Mouse (Mus musculus): ENCODE measurements around the gene Tgm2. TPM values are rescaled to one million over a fixed set of nuclear protein-coding genes. Genes with fewer than 3 reads are reported as not detected.

Tgm2 gene
- polyA plus RNA-seq, 1 experiment from 2014 or later = 49.5 TPM

DNA sequence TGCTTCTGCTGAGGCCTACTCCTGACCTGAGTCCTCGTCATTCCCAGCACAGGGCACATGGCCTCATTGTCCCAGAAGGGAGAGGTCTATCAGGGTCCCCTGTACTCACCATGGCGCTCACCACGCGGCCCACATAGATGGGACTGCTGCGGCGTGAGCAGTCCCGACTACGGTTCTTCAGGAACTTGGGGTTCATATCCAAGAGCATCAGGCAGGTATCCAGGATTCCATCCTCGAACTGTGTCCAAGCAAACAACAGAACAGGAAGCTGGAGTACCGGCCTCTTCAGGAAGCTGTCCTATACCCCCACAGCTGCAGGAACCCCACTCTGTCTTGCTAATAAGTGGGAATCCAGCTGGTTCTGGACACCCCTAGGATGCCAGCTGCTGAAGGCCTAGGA is 13.9 kb downstream of the Tgm2 start:
- no peak for DNase-seq (ENCODE audit: low spot score)
- H3K9ac ChIP-seq (ENCODE audit: low read depth, low read length) = no peak overlapping the region
- no peak overlapping the region for H3K4me3 ChIP-seq (ENCODE audit: low read depth, low read length)
- H3K36me3 ChIP-seq (ENCODE audit: control insufficient read depth, insufficient read depth, low read length) = peaks cover 23% of the 10 kb centered on the region
- WGBS = 90% methylated on average over 10 of the region's 10 CpGs
- no peak overlapping the region for H3K27ac ChIP-seq (ENCODE audit: low read depth, low read length)
- peaks cover 10% of the 10 kb centered on the region; the same call in 1 of the 2 replicates for H3K4me1 ChIP-seq (replicated peaks; ENCODE audit: control insufficient read depth, insufficient read depth, low read length)
- H3K4me2 ChIP-seq = no peak overlapping the region
- H3K9me3 ChIP-seq (ENCODE audit: control insufficient read depth, low read length) = no peaks in the 10 kb centered on the region
- ATAC-seq (replicated peaks; ENCODE audit: low FRiP score) = no peak
- no peaks in the 10 kb centered on the region for H3K27me3 ChIP-seq (replicated peaks; ENCODE audit: control insufficient read depth, insufficient read depth, low read length)

- 86% methylated on average over 13 of the region's 13 CpGs for WGBS
- H3K27ac ChIP-seq (ENCODE audit: low read depth, low read length) = no peak overlapping the region
Observed at GRCm38 (mm10) chr2:158131197-158131835, 14.9 kb downstream of the Tgm2 start.

DNA sequence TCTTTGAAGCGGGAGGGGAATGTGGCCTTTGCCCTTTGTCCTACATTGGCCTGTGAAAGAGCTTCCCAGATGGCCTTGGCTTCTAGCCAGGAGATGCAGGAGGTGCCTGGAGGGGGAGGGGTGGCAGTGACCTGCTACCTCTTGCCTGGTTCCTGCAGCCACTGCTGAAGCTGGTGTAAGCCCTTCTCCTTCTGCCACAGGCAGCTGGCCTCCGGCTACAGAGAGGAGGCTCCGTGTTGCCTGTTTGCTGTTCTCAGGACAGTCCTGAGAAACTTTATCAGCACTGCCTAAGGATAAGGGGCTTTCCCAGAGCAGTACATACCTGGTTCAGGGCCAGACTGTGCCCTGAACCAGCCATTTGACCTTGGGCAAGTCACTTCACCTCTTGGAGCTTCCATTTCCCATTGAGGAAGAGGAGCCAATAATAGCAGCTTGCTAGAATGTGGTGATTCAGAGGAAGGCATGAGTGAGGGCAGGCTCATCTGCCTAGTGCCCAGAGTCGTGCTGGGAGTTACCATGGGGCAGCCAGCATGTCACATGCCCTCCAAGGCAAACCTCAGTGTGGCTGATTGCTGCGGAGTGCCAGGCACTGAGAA is 15.7 kb downstream of the Tgm2 start:
- Histone ChIP-seq H3K36me3 (ENCODE audit: control insufficient read depth, insufficient read depth, low read length) (peaks cover 31% of the 10 kb centered on the region), H3K4me2 (no peak overlapping the region), H3K4me3 (ENCODE audit: low read depth, low read length) (no peak overlapping the region), H3K27me3 (replicated peaks; ENCODE audit: control insufficient read depth, insufficient read depth, low read length) (no peaks in the 10 kb centered on the region), H3K4me1 (replicated peaks; ENCODE audit: control insufficient read depth, insufficient read depth, low read length) (peaks cover 10% of the 10 kb centered on the region; the same call in 1 of the 2 replicates), H3K27ac (ENCODE audit: low read depth, low read length) (no peak overlapping the region), H3K9ac (ENCODE audit: low read depth, low read length) (no peak overlapping the region), H3K9me3 (ENCODE audit: control insufficient read depth, low read length) (no peaks in the 10 kb centered on the region)
- WGBS = 69% methylated on average over 5 of the region's 5 CpGs
- ATAC-seq (replicated peaks; ENCODE audit: low FRiP score) (no peak), DNase-seq (ENCODE audit: low spot score) (no peak)

More at GRCm38 (mm10) chr2:158131197-158131835, 14.9 kb downstream of the Tgm2 start:
- Histone ChIP-seq H3K36me3 (ENCODE audit: control insufficient read depth, insufficient read depth, low read length) (peaks cover 25% of the 10 kb centered on the region), H3K4me3 (ENCODE audit: low read depth, low read length) (no peak overlapping the region), H3K4me1 (replicated peaks; ENCODE audit: control insufficient read depth, insufficient read depth, low read length) (peaks cover 10% of the 10 kb centered on the region; the same call in 1 of the 2 replicates), H3K4me2 (no peak overlapping the region), H3K9ac (ENCODE audit: low read depth, low read length) (no peak overlapping the region), H3K9me3 (ENCODE audit: control insufficient read depth, low read length) (no peaks in the 10 kb centered on the region), H3K27me3 (replicated peaks; ENCODE audit: control insufficient read depth, insufficient read depth, low read length) (no peaks in the 10 kb centered on the region)
- ATAC-seq (replicated peaks; ENCODE audit: low FRiP score) (no peak), DNase-seq (ENCODE audit: low spot score) (no peak)

DNA sequence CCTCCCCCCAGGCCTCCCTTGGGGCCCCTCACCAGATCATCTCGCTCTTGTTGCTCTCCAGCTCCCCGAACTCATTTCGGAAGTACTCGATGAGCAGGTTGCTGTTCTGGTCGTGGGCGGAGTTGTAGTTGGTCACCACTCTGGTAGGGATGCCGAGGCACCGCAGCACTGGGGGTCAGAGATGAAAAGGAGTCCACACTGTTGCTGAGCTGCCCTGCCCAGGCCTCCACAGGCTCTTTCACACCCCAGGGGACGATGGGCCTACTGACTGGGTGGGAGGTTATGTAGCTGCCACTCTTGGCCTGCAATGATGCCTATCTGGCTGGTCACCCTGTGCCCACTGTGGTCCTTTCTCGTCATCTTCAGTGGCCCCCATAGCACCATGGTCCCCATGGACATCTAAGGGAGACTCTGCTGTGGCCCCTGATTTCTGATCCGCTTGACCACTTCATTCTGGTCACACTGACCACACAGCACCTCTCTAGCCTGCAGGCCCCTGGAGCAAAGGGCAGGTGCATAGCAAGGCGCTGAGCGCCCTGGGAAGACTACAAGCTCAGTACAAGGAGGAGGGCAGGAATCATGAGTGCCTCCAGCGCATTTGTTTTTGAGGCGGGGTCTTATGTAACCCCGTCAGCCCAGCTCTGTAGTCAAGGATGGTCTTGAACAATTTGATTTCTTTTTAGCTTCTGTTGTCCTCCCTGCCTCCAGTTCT is 16.8 kb downstream of the Tgm2 start:
- WGBS = 83% methylated on average over 16 of the region's 16 CpGs
- Histone ChIP-seq H3K36me3 (ENCODE audit: control insufficient read depth, insufficient read depth, low read length) (peaks cover 37% of the 10 kb centered on the region), H3K27me3 (replicated peaks; ENCODE audit: control insufficient read depth, insufficient read depth, low read length) (no peaks in the 10 kb centered on the region), H3K4me1 (replicated peaks; ENCODE audit: control insufficient read depth, insufficient read depth, low read length) (peaks cover 10% of the 10 kb centered on the region; the same call in 1 of the 2 replicates), H3K9me3 (ENCODE audit: control insufficient read depth, low read length) (no peaks in the 10 kb centered on the region), H3K27ac (ENCODE audit: low read depth, low read length) (no peak overlapping the region), H3K4me2 (no peak overlapping the region), H3K9ac (ENCODE audit: low read depth, low read length) (no peak overlapping the region), H3K4me3 (ENCODE audit: low read depth, low read length) (no peak overlapping the region)
- no peak for DNase-seq (ENCODE audit: low spot score)
- ATAC-seq (replicated peaks; ENCODE audit: low FRiP score) = no peak

DNA sequence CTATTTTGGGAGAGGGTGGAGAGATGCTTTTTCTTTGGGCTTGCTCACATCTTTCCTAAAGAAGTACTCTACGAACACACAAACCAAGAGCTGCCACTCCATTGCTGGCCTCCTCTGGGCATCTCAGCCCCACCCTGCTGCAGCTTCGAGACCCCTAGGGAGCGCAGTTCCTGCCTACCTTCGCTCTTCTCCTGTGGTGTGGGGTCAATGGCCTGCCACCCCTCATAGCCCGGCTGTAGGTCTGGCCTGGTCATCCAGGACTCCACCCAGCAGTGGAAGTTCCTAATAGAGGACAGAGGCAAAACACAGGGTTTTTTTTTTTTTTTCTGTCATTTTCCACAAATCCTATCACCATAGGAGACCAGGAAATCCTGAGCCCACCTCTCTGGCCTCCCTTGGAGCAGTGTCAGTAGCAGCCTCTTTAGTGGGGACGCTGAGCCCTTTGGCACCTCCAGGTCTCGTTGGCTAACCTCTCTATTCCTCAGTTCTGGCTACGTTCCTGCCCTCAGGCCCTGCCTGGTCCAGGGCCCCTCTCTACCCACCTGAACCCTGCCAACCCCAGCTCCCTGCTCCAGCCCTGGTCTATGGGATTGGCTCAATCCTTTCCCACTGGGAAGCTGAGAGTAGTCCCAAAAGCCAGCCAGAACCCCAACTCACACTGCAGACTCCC is 17.6 kb downstream of the Tgm2 start:
- H3K9me3 ChIP-seq (ENCODE audit: control insufficient read depth, low read length) = no peaks in the 10 kb centered on the region
- H3K9ac ChIP-seq (ENCODE audit: low read depth, low read length) = no peak overlapping the region
- H3K27me3 ChIP-seq (replicated peaks; ENCODE audit: control insufficient read depth, insufficient read depth, low read length) = no peaks in the 10 kb centered on the region
- peaks cover 7% of the 10 kb centered on the region; the same call in 1 of the 2 replicates for H3K4me1 ChIP-seq (replicated peaks; ENCODE audit: control insufficient read depth, insufficient read depth, low read length)
- no peak overlapping the region for H3K27ac ChIP-seq (ENCODE audit: low read depth, low read length)
- H3K4me3 ChIP-seq (ENCODE audit: low read depth, low read length) = no peak overlapping the region
- no peak for DNase-seq (ENCODE audit: low spot score)
- no peak overlapping the region for H3K4me2 ChIP-seq
- WGBS = 86% methylated on average over 8 of the region's 8 CpGs
- no peak for ATAC-seq (replicated peaks; ENCODE audit: low FRiP score)
- H3K36me3 ChIP-seq (ENCODE audit: control insufficient read depth, insufficient read depth, low read length) = peaks cover 40% of the 10 kb centered on the region

DNA sequence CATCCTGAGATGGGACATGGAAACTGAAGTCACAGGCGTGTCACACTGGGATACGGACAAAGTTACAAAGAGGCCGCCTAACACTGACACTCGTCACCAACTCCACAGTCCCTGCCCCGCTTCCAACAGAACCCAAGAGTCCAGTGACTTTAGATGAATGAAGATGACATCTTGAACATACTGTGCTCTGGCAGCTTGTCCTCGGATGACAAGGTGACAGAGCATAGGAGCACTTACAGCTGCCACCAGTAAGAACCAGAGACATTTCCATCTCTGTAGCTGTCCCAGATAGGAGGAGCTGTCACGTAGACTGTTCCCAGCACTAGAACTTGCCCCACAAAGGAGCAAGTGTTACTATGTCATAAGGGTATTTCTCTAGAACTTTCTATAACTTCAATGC is 18.4 kb downstream of the Tgm2 start:
- no peaks in the 10 kb centered on the region for H3K27me3 ChIP-seq (replicated peaks; ENCODE audit: control insufficient read depth, insufficient read depth, low read length)
- DNase-seq (ENCODE audit: low spot score) (no peak), ATAC-seq (replicated peaks; ENCODE audit: low FRiP score) (no peak)
- 89% methylated on average over 7 of the region's 7 CpGs for WGBS
- no peaks in the 10 kb centered on the region for H3K9me3 ChIP-seq (ENCODE audit: control insufficient read depth, low read length)
- H3K9ac ChIP-seq (ENCODE audit: low read depth, low read length) = no peak overlapping the region
- H3K27ac ChIP-seq (ENCODE audit: low read depth, low read length) = no peak overlapping the region
- H3K36me3 ChIP-seq (ENCODE audit: control insufficient read depth, insufficient read depth, low read length) = peaks cover 39% of the 10 kb centered on the region
- H3K4me1 ChIP-seq (replicated peaks; ENCODE audit: control insufficient read depth, insufficient read depth, low read length) = peaks cover 7% of the 10 kb centered on the region; the same call in 1 of the 2 replicates
- no peak overlapping the region for H3K4me2 ChIP-seq
- no peak overlapping the region for H3K4me3 ChIP-seq (ENCODE audit: low read depth, low read length)

DNA sequence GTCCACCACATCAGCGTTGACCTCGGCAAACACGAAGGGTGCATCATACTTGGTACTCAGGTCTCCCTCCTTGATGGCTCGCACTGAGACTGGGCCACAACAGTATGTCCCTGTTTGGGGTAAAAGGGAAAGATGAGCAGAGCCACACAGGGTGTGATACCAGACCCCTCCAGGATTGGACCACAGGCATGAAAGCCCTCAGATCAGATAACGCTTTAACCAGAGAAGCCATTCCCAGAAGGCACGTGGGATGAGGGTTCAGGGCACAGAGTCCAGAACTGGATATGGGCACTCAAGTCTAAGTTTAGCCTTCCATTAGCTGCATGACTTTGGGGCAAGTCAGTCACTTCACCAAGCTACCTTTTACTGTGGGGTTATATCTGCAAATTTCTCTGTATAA is 19.0 kb downstream of the Tgm2 start:
- ATAC-seq (replicated peaks; ENCODE audit: low FRiP score) = no peak

GRCm38 (mm10) chr2:158122814-158123213 is 23.4 kb downstream of the Tgm2 start:
- H3K27ac ChIP-seq (ENCODE audit: low read depth, low read length) = no peak overlapping the region
- DNase-seq (ENCODE audit: low spot score) = no peak
- 82% methylated on average over 6 of the region's 6 CpGs for WGBS
- H3K9ac ChIP-seq (ENCODE audit: low read depth, low read length) = no peak overlapping the region
- H3K27me3 ChIP-seq (replicated peaks; ENCODE audit: control insufficient read depth, insufficient read depth, low read length) = no peaks in the 10 kb centered on the region
- peaks cover 37% of the 10 kb centered on the region for H3K36me3 ChIP-seq (ENCODE audit: control insufficient read depth, insufficient read depth, low read length)
- H3K4me3 ChIP-seq (ENCODE audit: low read depth, low read length) = no peak overlapping the region
- ATAC-seq (replicated peaks; ENCODE audit: low FRiP score) = no peak
- peaks cover 14% of the 10 kb centered on the region for H3K4me1 ChIP-seq (replicated peaks; ENCODE audit: control insufficient read depth, insufficient read depth, low read length)
- H3K4me2 ChIP-seq = no peak overlapping the region
- no peaks in the 10 kb centered on the region for H3K9me3 ChIP-seq (ENCODE audit: control insufficient read depth, low read length)

More for the DNA sequence above, 19.0 kb downstream of the Tgm2 start:
- Histone ChIP-seq H3K9me3 (ENCODE audit: control insufficient read depth, low read length) (no peaks in the 10 kb centered on the region), H3K4me2 (no peak overlapping the region), H3K36me3 (ENCODE audit: control insufficient read depth, insufficient read depth, low read length) (peaks cover 36% of the 10 kb centered on the region), H3K27me3 (replicated peaks; ENCODE audit: control insufficient read depth, insufficient read depth, low read length) (no peaks in the 10 kb centered on the region), H3K4me1 (replicated peaks; ENCODE audit: control insufficient read depth, insufficient read depth, low read length) (peaks cover 7% of the 10 kb centered on the region; the same call in 1 of the 2 replicates), H3K4me3 (ENCODE audit: low read depth, low read length) (no peak overlapping the region), H3K27ac (ENCODE audit: low read depth, low read length) (no peak overlapping the region), H3K9ac (ENCODE audit: low read depth, low read length) (no peak overlapping the region)
- WGBS = 88% methylated on average over 6 of the region's 6 CpGs
- DNase-seq (ENCODE audit: low spot score) = no peak

All from liver, embryonic 11.5 days (tissue).